Mouse (Mus musculus) left cerebral cortex, adult 6 months (tissue): ENCODE measurements around the gene Fgf9. TPM values are rescaled to one million over a fixed set of nuclear protein-coding genes. Genes with fewer than 3 reads are reported as not detected.

Source experiments
- long read RNA-seq, 2 experiments: library from polyadenylated mRNA; unstranded; transcript quantifications; one replicate each; pipeline ENCODE4 v2.0.0; 2019 to 2020
- polyA plus RNA-seq: library from polyadenylated mRNA; unstranded; fragments of <200 nt; fragmentation: Nextera tagmentation; gene quantifications from 2 replicates; pipeline ENCODE4 v1.2.3, GENCODE M21; 2021

Gene Fgf9
- 22.4 and 28.6 TPM in 2 replicates for polyA plus RNA-seq
- long read RNA-seq, experiment 1, transcript Fgf9-201 (3 exons, 1,593 nt) = major isoform, 42 of 57 reads
- long read RNA-seq, experiment 1, partial matches to known transcripts = 0 of 57 reads
- long read RNA-seq, experiment 1, other reads (novel, unspliced or antisense) = 10 of 57 reads
- long read RNA-seq, experiment 2, transcript Fgf9-202 (3 exons, 1,198 nt) = major isoform, 10 of 32 reads
- long read RNA-seq, experiment 2, transcript Fgf9-201 (3 exons, 1,593 nt) = minor isoform, 6 of 32 reads
- long read RNA-seq, experiment 2, partial matches to known transcripts = 0 of 32 reads
- long read RNA-seq, experiment 2, other reads (novel, unspliced or antisense) = 13 of 32 reads

GRCm38 (mm10) chr14:58070481-58071119, at the start of gene Fgf9:
Fgf9 (plus strand) TSS chr14:58070547.

Other genes with a start within 250 kb of the Fgf9 start
- 0.35 and 0.42 TPM in 2 replicates for gene Ska3, start 244.4 kb upstream of the Fgf9 start, polyA plus RNA-seq
- gene Mrpl57, start 244.3 kb upstream of the Fgf9 start, polyA plus RNA-seq = 141 and 156 TPM in 2 replicates
- gene Zdhhc20, start 180.3 kb upstream of the Fgf9 start, polyA plus RNA-seq = 21.7 and 22.5 TPM in 2 replicates
- gene Micu2, start 71.3 kb upstream of the Fgf9 start, polyA plus RNA-seq = 14.6 and 15.3 TPM in 2 replicates